Mouse (Mus musculus): ENCODE measurements at regions not wholly inside any gene's neighbourhood (a gene's known extent, or its start where the extent isn't known, plus 50 kb on each side); places are given as distances from the start of the nearest gene placed in this dataset.
A peak's percentile ranks its signal among the peaks of the same experiment; 100 is the strongest.
"Not testable (repeated sequence)": the region's sequence is repeated elsewhere in the genome, so short reads cannot be mapped to it uniquely, and the experiment has no call there.

DNA sequence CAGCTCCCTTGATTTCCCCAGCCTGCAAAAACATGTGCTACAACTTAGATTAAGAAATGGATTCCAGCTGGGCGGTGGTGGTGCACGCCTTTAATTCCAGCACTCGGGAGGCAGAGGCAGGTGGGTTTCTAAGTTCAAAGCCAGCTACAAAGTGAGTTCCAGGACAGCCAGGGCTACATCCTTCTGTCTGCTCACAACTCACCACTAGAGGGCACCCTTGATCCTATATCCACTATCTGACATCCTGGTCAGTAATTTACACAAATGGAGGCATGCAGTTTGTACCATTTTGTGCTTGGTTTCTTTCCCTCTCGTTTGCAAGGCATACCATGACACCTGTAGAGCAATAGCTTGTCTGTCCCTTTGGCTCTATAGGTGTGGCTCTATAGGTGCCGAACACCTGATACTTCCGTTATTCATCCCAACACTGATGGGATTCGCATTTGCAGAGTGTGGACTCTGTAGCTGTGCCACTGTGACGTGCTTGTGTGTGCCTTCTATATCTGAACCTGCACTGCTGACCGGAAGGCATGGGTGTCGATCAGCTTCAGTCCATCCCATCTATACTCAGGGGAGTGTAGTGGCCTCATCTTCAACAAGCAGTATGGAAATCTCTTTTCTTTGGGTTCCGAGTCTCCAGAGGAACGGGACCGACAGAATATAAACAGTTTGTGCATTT is 108.4 kb upstream of the Spata13 start:
- DNase-seq (ENCODE audit: low spot score): peak; percentile 72

DNA sequence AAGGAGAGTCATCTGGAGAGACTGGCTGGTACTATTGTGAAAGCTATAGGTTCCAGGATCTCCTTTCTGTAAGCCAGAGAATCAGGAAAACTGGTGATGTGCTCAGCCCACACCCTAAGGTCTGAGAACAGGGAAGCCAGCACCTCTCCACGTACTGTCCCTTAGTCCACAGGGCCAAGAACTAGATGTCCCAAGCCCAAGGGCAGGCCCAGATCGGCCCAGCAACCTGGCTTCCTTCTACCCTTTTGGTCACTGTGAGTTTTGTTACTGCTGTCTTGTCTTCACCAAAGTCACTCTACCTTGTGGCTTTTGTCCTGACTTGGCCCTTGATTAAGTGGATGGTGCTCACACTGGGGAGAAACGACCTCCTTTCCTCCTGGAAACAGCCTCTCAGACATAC is 107.8 kb upstream of the Spata13 start:
- no peak for DNase-seq (ENCODE audit: low spot score)

GRCm38 (mm10) chr14:60526832-60527231 is 107.0 kb upstream of the Spata13 start:
- no peak for DNase-seq (ENCODE audit: low spot score)

DNA sequence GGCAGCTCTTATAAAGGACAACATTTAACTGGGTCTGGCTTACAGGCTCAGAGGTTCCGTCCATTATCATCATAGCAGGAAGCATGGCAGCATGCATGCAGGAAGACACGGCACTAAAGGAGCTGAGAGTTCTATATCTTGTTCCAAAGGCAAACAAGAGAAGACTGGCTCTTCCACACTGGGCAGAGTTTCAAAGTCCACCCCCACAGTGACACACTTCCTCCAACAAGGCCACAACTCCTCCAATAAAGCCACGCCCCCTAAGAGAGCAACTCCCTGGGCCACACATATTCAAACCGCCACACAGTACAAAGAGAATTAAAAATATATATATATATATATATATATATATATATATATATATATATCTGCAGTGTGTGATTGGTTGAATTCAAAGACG is 105.8 kb upstream of the Spata13 start:
- no peak for DNase-seq (ENCODE audit: low spot score)

- no peak for DNase-seq (ENCODE audit: low spot score)
Measured at GRCm38 (mm10) chr14:60528520-60528919, 105.3 kb upstream of the Spata13 start.

DNA sequence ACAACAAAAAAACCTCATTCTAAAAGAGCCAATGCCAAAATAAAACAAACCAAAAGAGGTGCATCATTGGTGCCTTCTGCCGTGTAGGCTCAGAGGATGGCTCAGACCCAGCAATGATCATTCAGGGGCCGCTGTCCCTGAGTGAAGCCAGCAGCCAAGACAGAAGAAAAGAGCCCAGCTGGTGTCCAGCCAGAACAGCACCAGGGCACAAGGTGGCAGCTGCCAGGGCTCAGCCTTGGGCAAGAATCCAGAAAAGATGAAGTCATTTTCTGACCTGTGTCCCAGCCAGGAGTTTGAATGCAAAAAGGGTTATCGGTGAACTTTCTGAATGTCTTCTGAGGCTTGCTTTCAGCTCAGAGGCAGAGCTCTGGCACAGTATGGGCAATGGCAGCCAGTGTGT is 104.8 kb upstream of the Spata13 start:
- DNase-seq (ENCODE audit: low spot score): peak; percentile 50

DNA sequence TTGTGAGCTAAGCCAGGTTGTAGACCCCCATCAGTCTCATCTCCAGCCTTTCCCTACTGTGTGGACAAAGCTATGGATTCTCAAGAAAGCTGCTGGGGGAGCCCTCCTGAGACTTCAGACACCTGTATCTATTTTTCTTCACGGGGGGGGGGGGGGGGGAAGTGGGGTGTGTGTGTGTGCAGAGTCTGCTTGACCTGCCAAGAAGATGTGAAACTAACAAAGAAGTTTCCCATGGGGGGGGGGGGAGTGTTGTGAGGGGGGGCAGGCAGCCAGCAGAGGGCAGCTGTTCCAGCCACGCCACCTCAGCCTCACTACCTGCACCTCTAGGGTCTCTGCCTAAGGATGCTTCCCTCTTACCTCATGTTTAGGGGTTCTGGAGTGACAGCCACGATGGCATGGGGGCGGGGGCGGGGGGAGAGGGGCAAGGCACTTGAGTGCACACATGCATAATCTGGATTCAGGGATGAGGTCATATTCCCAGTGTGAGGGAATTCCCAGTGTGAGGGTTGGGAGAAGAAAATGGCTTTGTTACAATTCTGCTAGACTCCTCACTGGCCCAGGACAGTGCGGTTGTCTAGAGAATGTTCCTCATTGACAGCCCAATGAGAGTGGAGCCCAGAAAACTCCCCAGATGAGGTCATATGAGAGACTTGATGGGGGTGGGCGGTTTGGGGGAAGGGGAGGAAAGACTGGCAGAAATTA is 104.0 kb upstream of the Spata13 start:
- no peak for DNase-seq (ENCODE audit: low spot score)

- DNase-seq (ENCODE audit: low spot score): no peak
Measured at GRCm38 (mm10) chr14:60530348-60530711, 103.5 kb upstream of the Spata13 start.

GRCm38 (mm10) chr14:60530973-60531372 is 102.8 kb upstream of the Spata13 start:
- no peak for DNase-seq (ENCODE audit: low spot score)

DNA sequence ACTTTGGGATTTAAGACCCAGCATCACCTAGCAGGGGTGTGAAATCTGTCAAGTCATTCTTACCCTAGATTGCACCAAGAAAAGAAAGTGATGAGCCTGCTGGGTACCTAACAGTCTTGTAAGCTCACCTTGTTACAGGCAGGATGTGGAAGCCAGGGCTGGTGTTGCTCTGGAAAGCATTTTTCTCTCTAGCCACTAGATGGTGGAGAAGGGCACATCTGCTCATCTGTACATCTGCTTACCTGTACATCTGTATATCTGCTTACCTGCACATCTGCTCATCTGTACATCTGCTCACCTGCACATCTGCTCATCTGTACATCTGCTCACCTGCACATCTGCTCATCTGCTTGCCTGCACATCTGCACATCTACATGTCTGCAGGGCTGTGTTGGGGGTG is 102.0 kb upstream of the Spata13 start:
- DNase-seq (ENCODE audit: low spot score): no peak

DNA sequence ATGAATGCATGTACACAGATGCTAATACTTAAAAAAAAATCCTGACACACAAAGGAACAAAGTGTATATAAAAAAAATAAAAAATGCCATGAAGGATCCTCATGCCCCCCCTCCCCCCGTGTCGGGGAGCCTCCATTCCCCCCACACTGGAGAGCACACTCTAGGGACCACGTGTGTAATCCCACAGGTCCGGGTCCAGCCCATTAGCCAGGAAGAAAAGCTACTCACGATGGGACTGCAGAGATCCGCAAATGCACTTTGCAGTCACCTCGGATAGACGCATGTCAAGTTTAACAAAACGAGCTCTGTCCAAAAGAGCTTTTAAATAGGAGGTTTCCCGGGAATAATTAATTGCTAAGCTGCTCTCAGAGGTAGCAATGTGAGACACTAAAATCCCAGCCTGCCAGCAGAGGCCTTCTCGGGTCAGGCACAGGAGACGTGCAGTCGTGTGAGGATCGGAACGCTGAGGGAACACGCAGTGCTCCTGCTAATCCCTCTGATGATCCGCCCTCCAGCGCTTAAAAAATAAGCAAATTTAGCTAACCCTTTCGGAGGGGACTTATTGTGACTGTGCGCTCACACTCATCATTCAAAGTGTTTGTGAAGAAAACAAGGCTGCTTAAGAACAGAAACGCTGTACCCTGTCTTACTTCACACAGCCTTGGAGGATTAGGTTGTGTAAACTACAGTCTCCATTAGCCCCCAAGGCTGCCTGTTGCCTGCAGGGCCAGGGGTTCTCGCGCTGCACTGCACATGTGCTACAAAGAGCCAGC is 100.2 kb upstream of the Spata13 start:
- DNase-seq (ENCODE audit: low spot score): peak; percentile 29

- no peak for DNase-seq (ENCODE audit: low spot score)
Measured at GRCm38 (mm10) chr14:60539040-60539439, 94.8 kb upstream of the Spata13 start.

DNA sequence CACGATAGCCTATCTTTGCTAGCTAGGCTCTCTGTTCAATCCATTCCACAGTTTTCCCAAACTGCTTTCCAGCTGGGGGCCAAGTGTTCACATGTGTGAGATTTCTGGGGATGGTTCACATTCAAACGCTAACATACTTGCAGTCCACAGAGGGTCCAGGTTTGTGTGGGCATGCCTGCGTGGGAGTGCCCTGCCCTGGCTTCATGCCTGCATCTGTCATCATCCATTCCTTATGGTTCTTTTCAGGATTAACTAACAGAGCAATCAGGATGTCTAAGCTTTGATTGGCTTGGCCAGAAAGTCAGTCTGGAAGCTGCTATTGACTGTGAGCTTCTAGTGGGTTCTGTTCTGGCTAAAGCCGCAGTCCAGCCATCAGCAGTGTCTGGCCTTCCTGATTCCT is 93.7 kb upstream of the Spata13 start:
- DNase-seq (ENCODE audit: low spot score): no peak

- DNase-seq (ENCODE audit: low spot score): no peak
Measured at GRCm38 (mm10) chr14:60541596-60541995, 92.2 kb upstream of the Spata13 start.

DNA sequence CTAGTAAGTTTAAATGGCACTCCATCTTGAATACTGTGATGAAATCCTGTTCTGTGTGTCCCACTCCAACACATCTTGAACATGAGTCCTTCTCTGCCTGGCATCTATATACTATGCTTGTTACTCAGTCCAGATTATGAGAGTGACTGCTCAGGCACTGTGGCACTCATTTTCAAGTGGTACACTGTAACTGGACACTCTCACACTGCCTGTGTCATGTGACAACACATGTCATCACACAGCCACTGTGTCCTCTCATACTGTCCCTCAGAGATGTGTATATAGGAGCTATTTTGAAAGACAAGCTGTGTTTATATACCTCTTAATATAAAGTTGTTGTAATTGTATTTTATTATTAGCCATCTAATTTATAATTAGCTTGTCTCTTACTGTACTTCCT is 89.0 kb upstream of the Spata13 start:
- no peak for DNase-seq (ENCODE audit: low spot score)

- no peak for DNase-seq (ENCODE audit: low spot score)
Measured at GRCm38 (mm10) chr14:60554222-60554740, 79.5 kb upstream of the Spata13 start.

DNA sequence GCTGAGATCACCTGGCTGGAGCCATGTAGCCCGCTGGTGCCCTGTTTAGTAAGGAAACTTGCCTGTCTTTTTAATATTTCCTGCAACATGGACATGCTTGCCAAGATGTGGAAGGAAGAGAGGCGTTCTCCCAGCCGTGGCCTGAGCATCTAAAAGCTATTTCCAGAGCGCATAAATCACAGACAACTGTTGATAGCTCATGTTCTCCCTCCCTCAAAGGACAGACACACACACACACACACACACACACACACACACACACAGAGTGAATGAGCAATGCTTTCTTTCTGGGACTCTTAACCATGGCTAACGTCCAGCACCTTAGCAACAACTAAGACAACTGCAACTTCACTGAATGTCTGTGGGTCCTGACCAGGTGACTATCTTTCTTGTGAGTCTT is 77.3 kb upstream of the Spata13 start:
- DNase-seq (ENCODE audit: low spot score): peak; percentile 23

DNA sequence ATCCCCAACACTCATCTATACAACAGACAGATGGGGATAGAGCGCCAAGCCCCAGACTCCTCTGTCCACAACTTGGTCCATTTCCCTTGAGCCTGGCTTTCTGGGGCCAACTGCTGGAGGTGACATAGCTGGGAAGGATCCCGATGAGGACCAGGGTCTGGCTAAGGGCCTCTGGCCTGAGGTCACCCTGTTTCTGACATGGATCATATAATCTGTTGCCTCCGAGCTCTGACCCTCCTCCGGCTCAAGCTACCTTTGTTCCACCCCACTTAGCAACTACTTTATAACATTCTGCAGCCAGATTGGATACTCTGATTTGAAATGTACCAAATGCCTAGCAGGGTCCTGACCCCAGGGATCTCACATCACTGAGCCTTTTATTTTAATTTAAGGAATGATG is 76.8 kb upstream of the Spata13 start:
- DNase-seq (ENCODE audit: low spot score): no peak

DNA sequence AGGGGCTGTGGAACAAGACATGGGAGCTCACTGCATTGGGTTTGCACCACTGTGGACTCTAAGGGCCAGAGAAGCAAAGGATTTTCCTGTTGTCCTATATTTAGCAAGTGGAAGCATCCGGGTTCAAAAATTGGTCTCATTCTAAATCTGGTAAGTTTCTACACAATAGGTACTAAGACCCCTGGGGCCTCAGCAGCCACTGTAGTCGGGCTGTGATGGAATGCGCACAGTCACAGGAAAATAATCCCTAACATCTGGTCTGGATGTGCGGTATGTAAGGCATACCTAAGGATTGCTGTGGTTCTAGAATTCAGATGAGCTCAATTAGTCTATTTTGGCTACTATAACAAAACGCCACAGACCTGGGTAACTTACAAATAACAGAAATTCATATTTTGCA is 74.4 kb upstream of the Spata13 start:
- no peak for DNase-seq (ENCODE audit: low spot score)

GRCm38 (mm10) chr14:60559826-60560529 is 73.8 kb upstream of the Spata13 start:
- no peak for DNase-seq (ENCODE audit: low spot score)

DNA sequence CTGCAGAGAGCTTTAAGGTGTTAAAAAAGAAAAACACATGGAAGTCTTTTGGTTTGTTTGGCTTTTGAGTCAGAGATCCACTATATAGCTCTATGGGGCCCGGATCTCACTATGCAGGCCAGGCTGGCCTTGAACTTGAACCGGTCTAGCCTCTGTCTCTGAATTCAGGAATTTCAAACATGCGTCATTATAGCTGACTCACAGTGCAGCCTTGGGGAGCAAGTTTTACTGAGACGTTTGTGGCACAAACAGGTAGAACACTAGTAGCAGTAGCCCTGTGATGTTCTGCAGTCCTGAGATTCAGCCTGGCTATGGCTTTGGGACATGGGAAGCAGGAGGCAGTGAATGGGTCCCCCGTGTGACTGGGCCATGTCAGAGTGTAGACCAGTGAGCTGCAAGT is 57.5 kb upstream of the Spata13 start:
- DNase-seq (ENCODE audit: low spot score): no peak

GRCm38 (mm10) chr14:60580131-60580530 is 53.7 kb upstream of the Spata13 start:
- not testable (repeated sequence) for DNase-seq (ENCODE audit: low spot score)
